Mouse (Mus musculus) thymus, adult 2 months (tissue): ENCODE measurements around the gene 9430097D07Rik. TPM values are rescaled to one million over a fixed set of nuclear protein-coding genes. Genes with fewer than 3 reads are reported as not detected.
A peak's percentile ranks its signal among the peaks of the same experiment; 100 is the strongest.

Experiments
- DNase-seq: peaks from one replicate; pipeline ENCODE4 v3.0.0; 2021
- H3K27ac ChIP-seq: fragments of 200-500 bp; 2 replicates; pipeline ENCODE4 v1.5.1; 2012; ENCODE audit warnings: low read length, control low read depth; ENCODE audit not compliant: control insufficient read depth, insufficient read depth
- H3K27me3 ChIP-seq: fragments of 200-500 bp; 2 replicates; pipeline ENCODE4 v1.6.1; 2012; ENCODE audit warnings: mild to moderate bottlenecking, low read length, moderate library complexity, mixed read lengths; ENCODE audit not compliant: control insufficient read depth, insufficient read depth
- H3K36me3 ChIP-seq: fragments of 200-500 bp; 2 replicates; pipeline ENCODE4 v1.6.1; 2012; ENCODE audit warnings: mild to moderate bottlenecking, low read length, moderate library complexity; ENCODE audit not compliant: control insufficient read depth, insufficient read depth
- H3K4me1 ChIP-seq: fragments of 200-500 bp; replicated peaks from 2 replicates; pipeline ENCODE4 v1.6.1; 2012; ENCODE audit warnings: low read length; ENCODE audit not compliant: control insufficient read depth, insufficient read depth
- H3K4me3 ChIP-seq: fragments of 200-500 bp; 2 replicates; pipeline ENCODE4 v1.5.1; 2012; ENCODE audit warnings: mild to moderate bottlenecking, low read length, control low read depth, moderate library complexity; ENCODE audit not compliant: control insufficient read depth, insufficient read depth
- CTCF ChIP-seq: fragments of 200-500 bp; IDR thresholded peaks from 2 replicates; pipeline ENCODE4 v1.5.1; 2012; ENCODE audit warnings: mild to moderate bottlenecking, control low read depth, low read length, moderate library complexity, borderline replicate concordance; ENCODE audit not compliant: control insufficient read depth, poor library complexity, insufficient read depth; ENCODE audit errors: extremely low read depth
- POLR2A ChIP-seq: fragments of 200-500 bp; IDR thresholded peaks from 2 replicates; pipeline ENCODE4 v1.6.1; 2012; ENCODE audit warnings: mild to moderate bottlenecking, low read length, control low read depth, moderate library complexity; ENCODE audit not compliant: control insufficient read depth, poor library complexity, insufficient read depth; ENCODE audit errors: extremely low read depth
- WGBS: fragments of 180-500 bp; shearing (Covaris S2); methylation state at CpG from one replicate; pipeline ENCODE4 v1.1.7; 2018; 5-methylcytosine and 5-hydroxymethylcytosine counted together
- polyA plus RNA-seq: library from polyadenylated mRNA; depleted of rRNA; stranded (reverse); fragments of >200 nt; gene quantifications from 2 replicates; pipeline ENCODE4 v1.2.3, GENCODE M21; 2012

The 9430097D07Rik gene
- polyA plus RNA-seq, 1 experiment, result not detected

DNA sequence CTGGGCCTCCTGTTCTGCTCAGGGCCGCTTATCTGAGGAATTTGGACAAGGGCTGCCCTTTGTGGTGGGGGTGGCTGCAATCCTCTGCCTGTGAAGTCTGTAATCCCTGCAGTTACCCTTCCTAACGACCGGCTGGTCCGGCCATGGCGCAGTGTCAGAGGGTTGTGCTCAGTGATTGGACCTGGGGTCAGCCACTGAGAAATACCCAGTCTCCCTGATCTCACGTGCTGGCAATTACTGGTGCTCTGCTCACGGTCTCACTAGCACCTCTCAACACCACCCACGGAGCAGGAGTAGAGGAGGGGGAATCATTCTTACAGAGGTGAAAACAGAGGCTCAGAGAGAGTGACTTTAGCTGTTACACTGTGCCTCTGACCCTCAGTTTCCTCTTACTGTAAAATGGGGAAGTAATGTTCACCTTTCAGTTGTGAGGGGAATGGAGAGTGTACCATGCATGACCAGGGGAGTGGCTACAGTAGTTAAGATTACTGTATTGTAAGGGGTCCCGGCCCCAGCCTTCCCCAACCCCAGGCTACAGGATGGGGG lies 38.1 kb downstream of the 9430097D07Rik start:
- WGBS, result 13% methylated on average over 9 of the region's 9 CpGs
- peaks cover 52% of the 10 kb centered on the region for H3K4me1 ChIP-seq
- H3K36me3 ChIP-seq, result no peaks in the 10 kb centered on the region
- peaks cover 7% of the 10 kb centered on the region; the same call in 1 of the 2 replicates for H3K27me3 ChIP-seq
- peak overlapping the region; percentile 80 for H3K4me3 ChIP-seq
- TF ChIP-seq POLR2A (no peak), CTCF (no peak)
- no peak for DNase-seq
- peak overlapping the region; percentile 1; the same call in 1 of the 2 replicates for H3K27ac ChIP-seq

DNA sequence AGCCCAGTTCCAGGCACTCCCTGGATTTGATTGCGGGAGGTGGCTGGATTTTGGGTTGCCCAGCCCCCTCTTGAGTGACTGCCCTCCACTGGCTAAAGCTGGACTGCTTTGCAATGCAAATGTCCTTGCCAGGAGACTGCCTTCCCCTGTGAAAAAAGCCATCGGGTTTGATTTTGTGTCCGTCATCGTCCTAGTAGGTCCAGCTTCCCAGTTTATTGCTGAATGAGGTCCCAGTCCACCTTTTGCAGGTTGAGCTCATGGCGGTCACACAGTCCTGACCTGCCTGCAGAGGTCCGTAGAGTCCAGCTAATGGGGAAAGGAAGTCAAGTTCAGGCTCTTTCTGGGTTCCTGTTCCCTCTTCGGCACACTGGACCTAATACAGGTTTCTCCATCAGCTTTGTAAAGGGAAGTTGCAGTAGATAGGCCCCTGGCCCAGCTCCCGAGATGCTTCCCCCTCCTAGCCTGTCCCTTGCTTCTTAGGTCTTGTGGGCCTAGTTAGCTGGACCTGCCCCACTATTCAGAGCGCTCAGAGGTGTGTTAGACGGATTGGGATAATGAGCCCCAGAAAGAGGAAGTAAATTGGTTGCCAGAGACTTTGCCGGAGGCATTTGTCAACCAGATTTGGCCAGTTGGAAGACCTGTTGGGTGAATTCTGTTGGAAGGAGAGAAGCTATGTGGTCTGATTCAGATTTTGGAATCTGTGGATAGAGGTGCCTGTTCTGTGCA lies 38.7 kb downstream of the 9430097D07Rik start:
- Histone ChIP-seq H3K27ac (peak overlapping the region; percentile 47; the same call in 1 of the 2 replicates), H3K36me3 (no peaks in the 10 kb centered on the region), H3K4me1 (peaks cover 48% of the 10 kb centered on the region), H3K4me3 (peak overlapping the region; percentile 80), H3K27me3 (peaks cover 7% of the 10 kb centered on the region; the same call in 1 of the 2 replicates)
- DNase-seq, result no peak
- TF ChIP-seq POLR2A (no peak), CTCF (no peak)
- WGBS, result 8% methylated on average over 11 of the region's 11 CpGs

- DNase-seq, result no peak
- Histone ChIP-seq H3K27me3 (peaks cover 7% of the 10 kb centered on the region; the same call in 1 of the 2 replicates), H3K36me3 (no peaks in the 10 kb centered on the region), H3K4me3 (peak overlapping the region; percentile 80), H3K4me1 (peaks cover 42% of the 10 kb centered on the region), H3K27ac (peak overlapping the region; percentile 47; the same call in 1 of the 2 replicates)
- TF ChIP-seq POLR2A (no peak), CTCF (no peak)
- WGBS, result 5% methylated on average over 14 of the region's 14 CpGs
Measured at GRCm38 (mm10) chr2:32536086-32536633, 39.3 kb downstream of the 9430097D07Rik start.

GRCm38 (mm10) chr2:32535501-32535991 lies 39.9 kb downstream of the 9430097D07Rik start:
- Histone ChIP-seq H3K27ac (peak overlapping the region; percentile 47), H3K27me3 (peaks cover 7% of the 10 kb centered on the region; the same call in 1 of the 2 replicates), H3K36me3 (no peaks in the 10 kb centered on the region), H3K4me3 (peak overlapping the region; percentile 80), H3K4me1 (peaks cover 35% of the 10 kb centered on the region)
- WGBS, result under 1% methylated on average over 56 of the region's 56 CpGs
- TF ChIP-seq POLR2A (no peak), CTCF (no peak)
- no peak for DNase-seq

DNA sequence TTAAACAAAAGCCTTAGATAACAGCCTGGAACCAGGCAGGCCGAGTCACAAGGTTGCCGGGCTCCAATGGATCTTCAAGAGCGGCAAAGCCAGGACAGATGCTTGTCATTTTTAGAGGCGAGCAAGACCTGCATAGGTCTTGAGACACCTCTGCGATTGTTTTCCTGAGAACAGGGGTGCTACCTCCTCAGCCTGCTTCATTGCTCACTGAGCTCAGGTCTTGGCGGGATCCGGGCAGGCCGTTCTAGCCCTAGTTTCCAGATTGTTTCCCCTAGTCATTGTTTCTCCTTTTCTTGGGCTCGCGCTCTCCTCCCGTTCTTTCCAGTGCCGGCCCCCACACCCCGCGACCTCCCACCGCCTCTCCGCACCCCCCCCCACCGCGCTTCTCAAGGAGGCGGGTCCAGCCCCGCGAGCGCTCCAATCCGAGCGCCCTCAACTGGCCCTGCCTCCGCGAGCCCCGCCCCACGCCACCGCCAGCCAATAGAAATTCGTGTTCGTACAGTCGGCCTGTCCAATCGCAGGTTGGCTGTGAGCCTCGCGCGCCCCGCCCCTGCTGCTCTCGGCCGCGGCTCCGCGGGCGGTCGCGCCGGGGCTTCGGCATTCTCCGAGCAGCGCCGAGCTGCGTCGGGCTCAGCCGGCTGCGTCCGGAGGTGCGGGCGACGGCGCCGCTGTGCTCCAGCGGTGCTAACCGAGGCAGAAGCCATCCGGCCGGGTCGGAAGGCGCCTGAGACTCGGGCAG lies 40.6 kb downstream of the 9430097D07Rik start, which contains the start of gene Fam102a:
Gene Fam102a, plus strand, starts transcription at position 600 of the 739 bp plus-strand sequence.
- Histone ChIP-seq H3K27ac (peak within 1 kb of the TSS; percentile 47), H3K27me3 (peaks cover 7% of the 10 kb centered on the region; the same call in 1 of the 2 replicates), H3K4me1 (peaks cover 34% of the 10 kb centered on the region), H3K36me3 (no peaks in the 10 kb centered on the region), H3K4me3 (peak within 1 kb of the TSS; percentile 80)
- TF ChIP-seq CTCF (no peak; the same call in 1 of the 2 replicates), POLR2A (peak; percentile 94)
- peak; percentile 99 for DNase-seq
- WGBS, result under 1% methylated on average over 67 of the region's 67 CpGs
